Mouse (Mus musculus) heart, embryonic 16.5 days (tissue): Measurements from ENCODE around the gene Usp46. TPM values are rescaled to one million over a fixed set of nuclear protein-coding genes. Genes with fewer than 3 reads are reported as not detected.
"Not testable (repeated sequence)": the region's sequence is repeated elsewhere in the genome, so short reads cannot be mapped to it uniquely, and the experiment has no call there.

ENCODE experiments used
- ATAC-seq: fragments of 200-750 bp; cut with Nextera tagmentation; replicated peaks from 2 replicates; pipeline ENCODE4 v1.8.0; 2017; ENCODE audit warnings: moderate number of reproducible peaks; ENCODE audit not compliant: insufficient read depth, low FRiP score; ENCODE audit errors: extremely low read depth
- H3K27ac ChIP-seq: fragments of 300-500 bp; sonication (generic); 2 replicates; pipeline ENCODE4 v1.5.1; 2014; ENCODE audit warnings: mild to moderate bottlenecking, low read length, control low read depth, moderate library complexity
- H3K27me3 ChIP-seq: fragments of 300-500 bp; sonication (generic); 2 replicates; pipeline ENCODE4 v1.6.1; 2014; ENCODE audit warnings: low read length, mixed read lengths; ENCODE audit not compliant: control insufficient read depth, insufficient read depth
- H3K36me3 ChIP-seq: fragments of 300-500 bp; sonication (generic); 2 replicates; pipeline ENCODE4 v1.6.1; 2014; ENCODE audit not compliant: control insufficient read depth, insufficient read depth
- H3K4me1 ChIP-seq: fragments of 300-500 bp; sonication (generic); 2 replicates; pipeline ENCODE4 v1.6.1; 2014; ENCODE audit warnings: low read length, mixed read lengths; ENCODE audit not compliant: control insufficient read depth, insufficient read depth
- H3K4me2 ChIP-seq: fragments of 300-500 bp; sonication (generic); 2 replicates; pipeline ENCODE4 v1.6.1; 2014; ENCODE audit warnings: low read depth, mild to moderate bottlenecking, control low read depth, low read length
- H3K4me3 ChIP-seq: fragments of 300-500 bp; sonication (generic); 2 replicates; pipeline ENCODE4 v1.5.1; 2014; ENCODE audit warnings: mild to moderate bottlenecking, control low read depth, low read length
- H3K9ac ChIP-seq: fragments of 300-500 bp; sonication (generic); 2 replicates; pipeline ENCODE4 v1.6.1; 2014; ENCODE audit warnings: low read length, control low read depth
- H3K9me3 ChIP-seq: fragments of 300-500 bp; sonication (generic); replicated peaks from 2 replicates; pipeline ENCODE4 v1.6.1; 2016; ENCODE audit warnings: low read length; ENCODE audit not compliant: control insufficient read depth
- WGBS: fragments of 180-500 bp; shearing (Covaris S2); extraction: QIAGEN DNeasy Blood & Tissue Kit; methylation state at CpG from one replicate; pipeline ENCODE4 v1.1.7; 2014; 5-methylcytosine and 5-hydroxymethylcytosine counted together
- polyA plus RNA-seq: library from polyadenylated mRNA; unstranded; fragments of >200 nt; fragmentation: Nextera tagmentation; extraction: Ambion mirVana; gene quantifications from 2 replicates; pipeline ENCODE4 v1.2.1, GENCODE M21; 2015

Usp46 gene
- polyA plus RNA-seq, 1 experiment from 2014 or later = 27.8 TPM

GRCm38 (mm10) chr5:74078400-74078799, 10.2 kb upstream of the Usp46 start:
- Histone ChIP-seq H3K27ac (no peak overlapping the region), H3K36me3 (no peaks in the 10 kb centered on the region), H3K9ac (no peak overlapping the region), H3K4me2 (no peak overlapping the region), H3K27me3 (no peaks in the 10 kb centered on the region), H3K4me1 (no peaks in the 10 kb centered on the region), H3K9me3 (no peaks in the 10 kb centered on the region), H3K4me3 (no peak overlapping the region)
- no peak for ATAC-seq
- 75% methylated on average over 1 of the region's 1 CpGs for WGBS

DNA sequence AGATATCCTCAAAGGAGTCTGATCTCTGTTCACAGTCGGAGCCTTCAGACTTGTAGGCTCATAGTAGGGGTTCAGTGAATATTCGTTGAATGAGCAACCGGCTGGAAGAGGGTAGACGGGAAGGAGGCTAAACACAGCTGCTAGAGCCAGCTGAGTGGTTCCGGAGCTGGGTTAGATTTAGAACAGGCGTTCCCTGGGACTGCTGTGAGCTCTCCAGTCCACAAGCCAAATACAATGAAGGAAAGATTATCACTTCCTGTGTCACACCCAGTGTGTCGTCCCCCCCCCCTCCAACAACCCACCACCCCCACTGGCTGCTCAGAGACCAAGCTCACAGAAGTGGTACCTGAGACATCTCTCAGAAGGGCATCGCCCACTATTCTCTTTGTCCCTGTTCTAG, 9.7 kb upstream of the Usp46 start:
- no peak overlapping the region for H3K9ac ChIP-seq
- H3K4me2 ChIP-seq = no peak overlapping the region
- H3K36me3 ChIP-seq = no peaks in the 10 kb centered on the region
- H3K4me3 ChIP-seq = no peak overlapping the region
- no peak overlapping the region for H3K27ac ChIP-seq
- no peak; the same call in 1 of the 2 replicates for ATAC-seq
- WGBS = 38% methylated on average over 8 of the region's 8 CpGs
- H3K9me3 ChIP-seq = no peaks in the 10 kb centered on the region
- no peaks in the 10 kb centered on the region for H3K27me3 ChIP-seq
- H3K4me1 ChIP-seq = no peaks in the 10 kb centered on the region

GRCm38 (mm10) chr5:74076759-74077158, 8.5 kb upstream of the Usp46 start:
- 15% methylated on average over 9 of the region's 9 CpGs for WGBS
- Histone ChIP-seq H3K27ac (no peak overlapping the region), H3K27me3 (no peaks in the 10 kb centered on the region), H3K9me3 (no peaks in the 10 kb centered on the region), H3K4me2 (peak overlapping the region; percentile 18; the same call in 1 of the 2 replicates), H3K36me3 (no peaks in the 10 kb centered on the region), H3K4me3 (no peak overlapping the region), H3K9ac (no peak overlapping the region), H3K4me1 (no peaks in the 10 kb centered on the region)
- no peak for ATAC-seq

- not testable (repeated sequence) for H3K4me3 ChIP-seq, H3K27ac ChIP-seq, H3K4me2 ChIP-seq, H3K9ac ChIP-seq, H3K27me3 ChIP-seq, ATAC-seq, H3K9me3 ChIP-seq, H3K36me3 ChIP-seq
- H3K4me1 ChIP-seq = peaks cover 27% of the 10 kb centered on the region
- 84% methylated on average over 5 of the region's 5 CpGs for WGBS
Measured at GRCm38 (mm10) chr5:74070564-74070963, 2.3 kb upstream of the Usp46 start.

- under 1% methylated on average over 18 of the region's 18 CpGs for WGBS
- peak; percentile 52 for ATAC-seq
- H3K4me3 ChIP-seq = peak overlapping the region; percentile 88
Measured at GRCm38 (mm10) chr5:74068714-74069321, 587 bp upstream of the Usp46 start.

GRCm38 (mm10) chr5:74067346-74067745, 885 bp downstream of the Usp46 start:
- no peaks in the 10 kb centered on the region for H3K9me3 ChIP-seq
- no peaks in the 10 kb centered on the region for H3K36me3 ChIP-seq
- peak overlapping the region; percentile 85 for H3K9ac ChIP-seq
- WGBS = 20% methylated on average over 4 of the region's 4 CpGs
- H3K27me3 ChIP-seq = no peaks in the 10 kb centered on the region
- H3K27ac ChIP-seq = peak overlapping the region; percentile 97
- H3K4me3 ChIP-seq = peak overlapping the region; percentile 88
- no peak for ATAC-seq
- H3K4me2 ChIP-seq = peak overlapping the region; percentile 76
- peaks cover 36% of the 10 kb centered on the region for H3K4me1 ChIP-seq

More at GRCm38 (mm10) chr5:74068714-74069321, 587 bp upstream of the Usp46 start:
- Histone ChIP-seq H3K4me1 (peaks cover 36% of the 10 kb centered on the region), H3K27ac (peak overlapping the region; percentile 97), H3K9me3 (no peaks in the 10 kb centered on the region), H3K9ac (peak overlapping the region; percentile 85), H3K4me2 (peak overlapping the region; percentile 76), H3K36me3 (no peaks in the 10 kb centered on the region), H3K27me3 (no peaks in the 10 kb centered on the region)

- Histone ChIP-seq H3K36me3 (no peaks in the 10 kb centered on the region), H3K9ac (peak overlapping the region; percentile 28), H3K27ac (peak overlapping the region; percentile 76), H3K4me1 (peaks cover 39% of the 10 kb centered on the region), H3K4me2 (peak overlapping the region; percentile 76), H3K9me3 (no peaks in the 10 kb centered on the region), H3K27me3 (no peaks in the 10 kb centered on the region), H3K4me3 (peak overlapping the region; percentile 88)
- ATAC-seq = no peak
- 23% methylated on average over 12 of the region's 12 CpGs for WGBS
Measured at GRCm38 (mm10) chr5:74066416-74067115, 1.7 kb downstream of the Usp46 start.

DNA sequence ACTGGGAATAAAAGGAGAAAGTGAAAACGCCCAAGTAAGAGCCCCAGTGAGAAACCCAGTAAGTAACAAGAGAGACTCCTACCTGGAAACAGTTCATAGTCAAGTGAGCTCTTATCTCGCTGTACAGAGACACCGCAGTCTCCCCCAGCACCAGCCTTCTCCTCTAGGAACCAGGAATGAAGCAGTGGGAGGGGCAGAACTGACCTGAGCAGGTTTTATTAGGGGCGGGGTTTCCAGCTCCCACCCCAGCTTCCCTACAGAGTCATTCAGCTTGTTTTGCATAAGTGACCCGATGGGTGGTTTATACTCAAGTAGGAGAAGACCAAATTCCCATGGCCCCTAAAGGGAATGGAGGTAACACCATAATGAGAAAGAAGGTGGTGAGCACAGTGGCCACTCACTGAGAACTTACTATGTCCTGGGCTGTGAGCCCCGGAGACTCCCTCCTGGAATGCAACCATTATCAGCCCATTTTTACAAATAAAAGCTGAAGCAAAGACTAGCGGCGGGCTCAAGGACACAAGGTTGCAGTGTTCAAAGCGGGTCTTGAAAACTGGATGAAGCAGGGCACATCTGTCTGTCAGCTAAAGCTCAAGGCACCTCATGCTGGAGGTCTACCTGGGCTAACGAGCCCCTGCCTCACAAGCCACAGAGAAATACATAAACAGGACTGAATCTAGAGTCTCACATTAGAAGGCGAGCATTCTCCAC, 2.5 kb downstream of the Usp46 start:
- Histone ChIP-seq H3K9ac (peak overlapping the region; percentile 8; the same call in 1 of the 2 replicates), H3K4me1 (peaks cover 47% of the 10 kb centered on the region), H3K27me3 (no peaks in the 10 kb centered on the region), H3K4me2 (peak overlapping the region; percentile 76), H3K9me3 (no peaks in the 10 kb centered on the region), H3K4me3 (peak overlapping the region; percentile 6; the same call in 1 of the 2 replicates), H3K27ac (peak overlapping the region; percentile 76; the same call in 1 of the 2 replicates), H3K36me3 (no peaks in the 10 kb centered on the region)
- WGBS = 48% methylated on average over 11 of the region's 11 CpGs
- no peak for ATAC-seq

GRCm38 (mm10) chr5:74064844-74065243, 3.4 kb downstream of the Usp46 start:
- no peaks in the 10 kb centered on the region for H3K36me3 ChIP-seq
- no peak for ATAC-seq
- H3K4me1 ChIP-seq = peaks cover 47% of the 10 kb centered on the region
- H3K4me3 ChIP-seq = no peak overlapping the region
- no peak overlapping the region for H3K9ac ChIP-seq
- H3K27ac ChIP-seq = no peak overlapping the region
- WGBS = 64% methylated on average over 7 of the region's 7 CpGs
- peak overlapping the region; percentile 76; the same call in 1 of the 2 replicates for H3K4me2 ChIP-seq
- no peaks in the 10 kb centered on the region for H3K27me3 ChIP-seq
- H3K9me3 ChIP-seq = no peaks in the 10 kb centered on the region
